Mouse (Mus musculus) hindbrain, postnatal 0 days (tissue): Measurements from ENCODE around the gene Gng3. TPM values are rescaled to one million over a fixed set of nuclear protein-coding genes. Genes with fewer than 3 reads are reported as not detected.

Experiments
- ATAC-seq: fragments of 200-750 bp; cut with Nextera tagmentation; 2 replicates; pipeline ENCODE4 v1.8.0; 2017; ENCODE audit warnings: mild to moderate bottlenecking, moderate TSS enrichment, moderate library complexity
- DNase-seq: peaks from one replicate; pipeline ENCODE4 v3.0.0-alpha.2; 2015; ENCODE audit warnings: low spot score
- H3K27ac ChIP-seq: fragments of 300-500 bp; sonication (generic); 2 replicates; pipeline ENCODE4 v1.5.1; 2014; ENCODE audit warnings: mild to moderate bottlenecking
- H3K27me3 ChIP-seq: fragments of 300-500 bp; sonication (generic); 2 replicates; pipeline ENCODE4 v1.6.1; 2014; ENCODE audit warnings: low read length, mixed read lengths; ENCODE audit not compliant: insufficient read depth
- H3K36me3 ChIP-seq: fragments of 300-500 bp; sonication (generic); 2 replicates; pipeline ENCODE4 v1.6.1; 2014; ENCODE audit warnings: low read length, mixed read lengths; ENCODE audit not compliant: insufficient read depth
- H3K4me1 ChIP-seq: fragments of 300-500 bp; sonication (generic); 2 replicates; pipeline ENCODE4 v1.6.1; 2014; ENCODE audit warnings: antibody characterized with exemption, low read length, mixed read lengths; ENCODE audit not compliant: insufficient read depth
- H3K4me2 ChIP-seq: fragments of 300-500 bp; sonication (generic); 2 replicates; pipeline ENCODE4 v1.6.1; 2014; ENCODE audit warnings: low read depth, mild to moderate bottlenecking, low read length, moderate library complexity, mixed read lengths
- H3K4me3 ChIP-seq: fragments of 300-500 bp; sonication (generic); 2 replicates; pipeline ENCODE4 v1.5.1; 2014; ENCODE audit warnings: low read length
- H3K9ac ChIP-seq: fragments of 300-500 bp; sonication (generic); replicated peaks from 2 replicates; pipeline ENCODE4 v1.6.1; 2014; ENCODE audit warnings: mild to moderate bottlenecking, low read length, moderate library complexity, mixed read lengths
- H3K9me3 ChIP-seq: fragments of 300-500 bp; sonication (generic); 2 replicates; pipeline ENCODE4 v1.6.1; 2016; ENCODE audit warnings: low read length, mixed read lengths
- CTCF ChIP-seq: IDR thresholded peaks from 2 replicates; pipeline ENCODE4 v1.5.1; 2016; ENCODE audit warnings: antibody characterized with exemption, control low read depth, low read depth
- WGBS: fragments of 180-500 bp; shearing (Covaris S2); extraction: QIAGEN DNeasy Blood & Tissue Kit; methylation state at CpG from one replicate; pipeline ENCODE4 v1.1.7; 2014; 5-methylcytosine and 5-hydroxymethylcytosine counted together
- microRNA-seq, 2 experiments: library from miRNA; unstranded; fragments of <30 nt; microRNA quantifications; one replicate each; pipeline ENCODE4; 2016
- polyA plus RNA-seq: library from polyadenylated mRNA; unstranded; fragments of >200 nt; fragmentation: Nextera tagmentation; extraction: Ambion mirVana; gene quantifications from 2 replicates; pipeline ENCODE4 v1.2.1, GENCODE M21; 2015
- total RNA-seq: library from RNA; depleted of rRNA; stranded (reverse); fragments of >200 nt; gene quantifications from 2 replicates; pipeline ENCODE4 v1.2.3, GENCODE M21; 2014; rRNA removed

Gene Gng3
- total and polyA plus RNA-seq, 2 experiments from 2014 or later: 93.2 to 626 TPM

DNA sequence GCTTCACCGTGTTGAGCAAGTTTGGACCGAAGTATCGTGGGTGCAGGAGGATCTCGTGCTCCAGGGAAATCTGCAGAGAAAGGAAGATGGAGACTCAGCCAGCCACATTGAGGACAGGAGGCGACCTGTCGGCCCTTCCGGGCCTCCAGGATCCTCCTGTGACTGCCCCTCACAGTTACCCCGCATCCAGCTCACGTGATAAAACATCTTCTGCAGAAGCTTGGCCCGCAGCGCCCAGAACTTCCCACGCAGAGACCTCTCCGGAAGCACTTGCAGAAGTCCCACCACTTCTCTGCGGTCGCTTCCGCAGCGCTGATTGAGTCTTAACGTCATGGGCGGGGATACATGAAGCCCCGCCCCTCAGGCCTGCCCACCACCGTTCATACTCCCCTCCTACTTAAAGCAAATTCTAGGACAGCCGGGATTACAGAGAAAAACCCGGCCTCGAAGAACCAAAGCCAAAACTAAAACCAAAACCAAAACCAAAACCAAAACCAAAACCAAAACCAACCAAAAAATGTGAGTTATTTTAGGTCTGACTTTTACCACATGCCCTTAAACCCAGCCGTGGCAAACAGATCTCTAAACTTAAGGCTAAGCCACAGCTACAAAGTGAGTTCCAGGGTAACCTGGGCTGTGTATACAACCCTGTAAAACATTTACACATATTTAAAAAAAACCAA is 40.6 kb downstream of the Gng3 start, which contains the start of gene Polr2g:
Polr2g (minus strand) TSS at position 314 of the 683 bp plus-strand sequence.
- H3K4me2 ChIP-seq: peak within 1 kb of the TSS; percentile 76
- ATAC-seq: peak; percentile 73

DNA sequence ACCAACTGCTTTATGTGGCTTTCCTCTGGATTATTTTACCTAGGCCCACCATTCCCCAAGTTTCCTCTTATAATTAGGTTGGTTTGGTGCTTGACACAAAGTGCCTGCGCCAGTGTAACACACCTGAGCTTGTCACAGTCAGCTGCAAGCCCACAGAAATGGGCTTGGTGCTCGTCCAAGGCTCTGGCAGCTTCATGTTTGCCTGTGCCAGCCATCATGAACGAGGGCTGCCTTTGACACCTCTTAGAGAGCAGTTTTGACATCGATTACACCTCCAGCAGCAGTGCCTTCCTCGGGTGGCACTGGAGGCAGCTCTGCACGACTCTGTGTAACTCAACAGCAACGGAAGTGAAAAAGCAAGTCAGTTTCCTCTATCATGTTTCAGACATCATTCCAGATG is 48.8 kb downstream of the Gng3 start:
- 75% methylated on average over 7 of the region's 7 CpGs for WGBS

More for the DNA sequence above, 40.6 kb downstream of the Gng3 start, which contains the start of gene Polr2g:
- H3K27ac ChIP-seq: peak within 1 kb of the TSS; percentile 76
- WGBS: 2% methylated on average over 25 of the region's 25 CpGs
- H3K36me3 ChIP-seq: peaks cover 23% of the 10 kb centered on the region
- DNase-seq: peak; percentile 96
- TF ChIP-seq CTCF: no peak
- H3K9ac ChIP-seq: peak within 1 kb of the TSS; percentile 77
- H3K4me3 ChIP-seq: peak within 1 kb of the TSS; percentile 81
- H3K9me3 ChIP-seq: no peaks in the 10 kb centered on the region
- no peaks in the 10 kb centered on the region for H3K27me3 ChIP-seq
- peaks cover 3% of the 10 kb centered on the region; the same call in 1 of the 2 replicates for H3K4me1 ChIP-seq

DNA sequence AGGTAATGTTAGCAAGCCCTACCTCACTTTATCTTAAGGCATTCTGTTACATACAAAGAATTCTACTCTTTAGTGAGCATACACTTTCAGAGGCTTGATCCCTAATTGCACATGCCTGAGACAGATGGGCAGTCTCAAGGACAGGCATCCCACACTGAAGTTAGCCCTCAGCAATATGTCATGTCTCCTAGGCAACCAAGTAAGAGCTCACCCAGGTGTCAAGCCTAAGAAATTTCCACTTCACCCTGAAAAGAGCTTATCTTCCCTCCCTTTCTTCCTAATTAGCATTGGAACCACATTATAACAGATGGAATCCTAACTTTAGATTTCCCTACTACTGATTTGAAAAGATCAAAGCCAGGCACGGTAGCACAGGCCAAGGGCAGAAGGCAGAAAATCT is 49.8 kb downstream of the Gng3 start:
- no peaks in the 10 kb centered on the region for H3K9me3 ChIP-seq
- no peak overlapping the region for H3K4me3 ChIP-seq
- H3K36me3 ChIP-seq: peaks cover 13% of the 10 kb centered on the region
- TF ChIP-seq CTCF: no peak
- ATAC-seq: no peak
- no peak for DNase-seq
- H3K9ac ChIP-seq: no peak overlapping the region
- H3K27me3 ChIP-seq: no peaks in the 10 kb centered on the region
- H3K4me2 ChIP-seq: no peak overlapping the region
- peak overlapping the region; percentile 42; the same call in 1 of the 2 replicates for H3K27ac ChIP-seq
- 40% methylated on average over 1 of the region's 1 CpGs for WGBS
- H3K4me1 ChIP-seq: no peaks in the 10 kb centered on the region

More for the DNA sequence above, 48.8 kb downstream of the Gng3 start:
- Histone ChIP-seq H3K27me3 (no peaks in the 10 kb centered on the region), H3K9ac (no peak overlapping the region), H3K36me3 (peaks cover 23% of the 10 kb centered on the region), H3K4me1 (no peaks in the 10 kb centered on the region), H3K4me3 (no peak overlapping the region), H3K9me3 (no peaks in the 10 kb centered on the region), H3K27ac (no peak overlapping the region), H3K4me2 (no peak overlapping the region)
- ATAC-seq (no peak), DNase-seq (no peak)
- no peak for TF ChIP-seq CTCF

DNA sequence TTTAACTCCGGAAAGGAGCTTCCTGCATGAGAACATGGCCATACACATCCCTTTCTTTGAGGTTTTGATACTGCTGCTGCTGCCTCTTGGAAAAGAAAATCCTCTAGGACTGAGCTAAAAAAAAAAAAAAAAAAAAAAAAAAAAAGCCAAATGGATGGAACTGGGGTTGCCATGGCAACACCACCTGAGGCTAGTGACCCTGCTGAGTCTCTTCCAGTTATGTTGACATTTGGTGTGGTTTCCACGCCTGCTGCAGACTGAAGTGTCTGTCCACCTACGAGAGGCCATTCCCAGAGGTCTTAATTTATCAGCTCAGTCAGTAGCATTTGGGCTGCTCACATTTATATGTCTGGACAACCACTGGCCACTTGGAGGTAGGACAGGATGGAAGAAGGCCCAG is 50.5 kb downstream of the Gng3 start:
- no peaks in the 10 kb centered on the region for H3K27me3 ChIP-seq
- no peak for ATAC-seq
- H3K27ac ChIP-seq: peak overlapping the region; percentile 42; the same call in 1 of the 2 replicates
- H3K36me3 ChIP-seq: peaks cover 8% of the 10 kb centered on the region
- no peak overlapping the region for H3K4me2 ChIP-seq
- peak; percentile 56 for DNase-seq
- TF ChIP-seq CTCF: no peak
- 22% methylated on average over 3 of the region's 3 CpGs for WGBS
- H3K9me3 ChIP-seq: no peaks in the 10 kb centered on the region
- no peak overlapping the region for H3K9ac ChIP-seq
- no peaks in the 10 kb centered on the region for H3K4me1 ChIP-seq
- no peak overlapping the region for H3K4me3 ChIP-seq

Small RNA genes within 50 kb of the gene (microRNA-seq; reads per million reads assigned to microRNA genes)
- 0.18 to 0.36 reads per million in 2 experiments for gene Mir5136

Other genes with a start within 250 kb of the Gng3 start
Only the 30 nearest of the 34 such genes appear.
- gene Slc3a2, start 115.8 kb downstream of the Gng3 start, total RNA-seq: 154 and 155 TPM in 2 replicates
- gene Slc3a2, start 115.8 kb downstream of the Gng3 start, polyA plus RNA-seq: 235 and 250 TPM in 2 replicates
- 46.7 and 49.7 TPM in 2 replicates for gene Wdr74, start 103.4 kb downstream of the Gng3 start, total RNA-seq
- 78.7 and 79.2 TPM in 2 replicates for gene Wdr74, start 103.4 kb downstream of the Gng3 start, polyA plus RNA-seq
- not detected in 2 replicates for gene 1700092M07Rik, start 98.5 kb downstream of the Gng3 start, total RNA-seq
- gene 1700092M07Rik, start 98.5 kb downstream of the Gng3 start, polyA plus RNA-seq: 0.66 and 0.85 TPM in 2 replicates
- gene Stx5a, start 97.8 kb downstream of the Gng3 start, total RNA-seq: 84.4 and 110 TPM in 2 replicates
- 95.3 and 104 TPM in 2 replicates for gene Stx5a, start 97.8 kb downstream of the Gng3 start, polyA plus RNA-seq
- gene Nxf1, start 82.1 kb downstream of the Gng3 start, total RNA-seq: 47.7 and 51.3 TPM in 2 replicates
- 88.3 and 89.5 TPM in 2 replicates for gene Nxf1, start 82.1 kb downstream of the Gng3 start, polyA plus RNA-seq
- gene Tmem223, start 68.2 kb downstream of the Gng3 start, total RNA-seq: 269 and 347 TPM in 2 replicates
- 233 and 258 TPM in 2 replicates for gene Tmem223, start 68.2 kb downstream of the Gng3 start, polyA plus RNA-seq
- gene Tmem179b, start 64.7 kb downstream of the Gng3 start, total RNA-seq: 29.5 and 31.0 TPM in 2 replicates
- gene Tmem179b, start 64.7 kb downstream of the Gng3 start, polyA plus RNA-seq: 27.0 and 27.7 TPM in 2 replicates
- gene Taf6l, start 52.8 kb downstream of the Gng3 start, total RNA-seq: 30.1 and 38.9 TPM in 2 replicates
- gene Taf6l, start 52.8 kb downstream of the Gng3 start, polyA plus RNA-seq: 23.3 and 25.9 TPM in 2 replicates
- 52.7 and 78.3 TPM in 2 replicates for gene Polr2g, start 40.6 kb downstream of the Gng3 start, total RNA-seq
- gene Polr2g, start 40.6 kb downstream of the Gng3 start, polyA plus RNA-seq: 171 and 178 TPM in 2 replicates
- 5.0 and 7.5 TPM in 2 replicates for gene Zbtb3, start 36.6 kb downstream of the Gng3 start, total RNA-seq
- gene Zbtb3, start 36.6 kb downstream of the Gng3 start, polyA plus RNA-seq: 4.4 and 4.7 TPM in 2 replicates
- 41.0 and 55.2 TPM in 2 replicates for gene Ttc9c, start 19.9 kb downstream of the Gng3 start, total RNA-seq
- 41.1 and 42.5 TPM in 2 replicates for gene Ttc9c, start 19.9 kb downstream of the Gng3 start, polyA plus RNA-seq
- 19.7 and 20.1 TPM in 2 replicates for gene Hnrnpul2, start 19.2 kb downstream of the Gng3 start, total RNA-seq
- gene Hnrnpul2, start 19.2 kb downstream of the Gng3 start, polyA plus RNA-seq: 5.6 TPM in 2 replicates
- not detected in 2 replicates for gene AC129217.1, start 9.4 kb downstream of the Gng3 start, total RNA-seq
- not detected in 2 replicates for gene AC129217.1, start 9.4 kb downstream of the Gng3 start, polyA plus RNA-seq
- gene Bscl2, start 1.7 kb downstream of the Gng3 start, total RNA-seq: 132 and 146 TPM in 2 replicates
- gene Bscl2, start 1.7 kb downstream of the Gng3 start, polyA plus RNA-seq: 104 and 107 TPM in 2 replicates
- 1.6 TPM in 2 replicates for gene Lrrn4cl, start 11.6 kb upstream of the Gng3 start, total RNA-seq
- gene Lrrn4cl, start 11.6 kb upstream of the Gng3 start, polyA plus RNA-seq: 1.5 and 1.8 TPM in 2 replicates
- gene Ubxn1, start 32.3 kb upstream of the Gng3 start, total RNA-seq: 60.8 and 67.7 TPM in 2 replicates
- 158 and 164 TPM in 2 replicates for gene Ubxn1, start 32.3 kb upstream of the Gng3 start, polyA plus RNA-seq
- gene Uqcc3, start 41.7 kb upstream of the Gng3 start, total RNA-seq: 17.9 and 21.1 TPM in 2 replicates
- 64.9 and 77.0 TPM in 2 replicates for gene Uqcc3, start 41.7 kb upstream of the Gng3 start, polyA plus RNA-seq
- gene Lbhd1, start 44.5 kb upstream of the Gng3 start, total RNA-seq: 3.3 and 5.5 TPM in 2 replicates
- gene Lbhd1, start 44.5 kb upstream of the Gng3 start, polyA plus RNA-seq: 26.4 and 37.8 TPM in 2 replicates
- not detected in 2 replicates for gene Gm49403, start 44.7 kb upstream of the Gng3 start, total RNA-seq
- gene Gm49403, start 44.7 kb upstream of the Gng3 start, polyA plus RNA-seq: not detected in 2 replicates
- gene 1810009A15Rik, start 49.7 kb upstream of the Gng3 start, total RNA-seq: 13.6 and 29.8 TPM in 2 replicates
- 37.7 and 38.6 TPM in 2 replicates for gene 1810009A15Rik, start 49.7 kb upstream of the Gng3 start, polyA plus RNA-seq
- gene Gm49416, start 49.7 kb upstream of the Gng3 start, total RNA-seq: 0.52 and 2.7 TPM in 2 replicates
- not detected in 2 replicates for gene Gm49416, start 49.7 kb upstream of the Gng3 start, polyA plus RNA-seq
- gene Ints5, start 53.8 kb upstream of the Gng3 start, total RNA-seq: 40.8 and 46.3 TPM in 2 replicates
- gene Ints5, start 53.8 kb upstream of the Gng3 start, polyA plus RNA-seq: 23.2 and 23.8 TPM in 2 replicates
- 103 and 110 TPM in 2 replicates for gene Ganab, start 58.9 kb upstream of the Gng3 start, total RNA-seq
- gene Ganab, start 58.9 kb upstream of the Gng3 start, polyA plus RNA-seq: 55.5 and 55.6 TPM in 2 replicates
- gene B3gat3, start 81.2 kb upstream of the Gng3 start, total RNA-seq: 88.7 and 97.5 TPM in 2 replicates
- 80.9 and 92.3 TPM in 2 replicates for gene B3gat3, start 81.2 kb upstream of the Gng3 start, polyA plus RNA-seq
- gene Rom1, start 90.2 kb upstream of the Gng3 start, total RNA-seq: 5.7 and 6.0 TPM in 2 replicates
- gene Rom1, start 90.2 kb upstream of the Gng3 start, polyA plus RNA-seq: 3.5 and 4.0 TPM in 2 replicates
- gene Eml3, start 90.4 kb upstream of the Gng3 start, total RNA-seq: 8.3 and 8.6 TPM in 2 replicates
- 11.0 and 11.8 TPM in 2 replicates for gene Eml3, start 90.4 kb upstream of the Gng3 start, polyA plus RNA-seq
- gene Mta2, start 102.7 kb upstream of the Gng3 start, total RNA-seq: 65.1 and 71.4 TPM in 2 replicates
- gene Mta2, start 102.7 kb upstream of the Gng3 start, polyA plus RNA-seq: 75.2 and 78.8 TPM in 2 replicates
- 20.8 and 23.4 TPM in 2 replicates for gene Tut1, start 114.7 kb upstream of the Gng3 start, total RNA-seq
- 16.0 and 16.2 TPM in 2 replicates for gene Tut1, start 114.7 kb upstream of the Gng3 start, polyA plus RNA-seq
- gene Eef1g, start 127.8 kb upstream of the Gng3 start, total RNA-seq: 442 and 469 TPM in 2 replicates
- 256 and 260 TPM in 2 replicates for gene Eef1g, start 127.8 kb upstream of the Gng3 start, polyA plus RNA-seq
- 11.2 and 11.7 TPM in 2 replicates for gene Ahnak, start 150.1 kb upstream of the Gng3 start, total RNA-seq
- 5.7 and 6.1 TPM in 2 replicates for gene Ahnak, start 150.1 kb upstream of the Gng3 start, polyA plus RNA-seq